ENCODE assay signal across 8 mouse cellular contexts in genomic region chr14:120388818-120389691, GRCm38 (mm10).
A peak's percentile ranks its signal among the peaks of the same experiment; 100 is the strongest.
DNase-seq lines count a peak whose midpoint lies in the region; ATAC-seq and TF ChIP-seq lines count a peak whose summit lies in the region.
"Had no signal": no experiment of that assay in that cellular context is flagged by ENCODE, and none has a peak within 500 bp of the region (broad histone marks: within the 10 kb centered on the region; RNA-seq: fewer than 3 reads in every experiment).

No protein-coding gene starts in this region.

- H3K36me3 ChIP-seq in hindbrain, postnatal 0 days (ENCODE audit: insufficient read depth, low read length): peaks cover 2% of the 10 kb centered on the region; the same call in 1 of the 2 replicates

- DNase-seq in right cerebral cortex, adult 18-20 months: peak; percentile 54
- DNase-seq in right cerebral cortex, adult 2 months (ENCODE audit: low spot score in 2 of 2): no peak
- DNase-seq in embryo, embryonic 9.5 days (ENCODE audit: extremely low spot score): peak; percentile 35
- DNase-seq in hindbrain, postnatal 0 days (ENCODE audit: low spot score): peak; percentile 62
- peak; percentile 33 for DNase-seq in mesoderm, embryonic 11.5 days (ENCODE audit: low read depth, low spot score)
- DNase-seq in c-Kit-positive CD71-positive TER-119-positive erythroid progenitor cells, embryonic 14.5 days (ENCODE audit: low spot score): no peak
- no peak for DNase-seq in urinary bladder, adult 18-20 months (ENCODE audit: low spot score in 2 of 2)

- H3K9ac ChIP-seq in hindbrain, postnatal 0 days (replicated peaks; ENCODE audit: low read length): peak overlapping the region; percentile 61

- H3K4me3 ChIP-seq in hindbrain, postnatal 0 days (ENCODE audit: low read length): peak overlapping the region; percentile 33
- H3K4me3 ChIP-seq: megakaryocyte, embryonic 14.5 days had no signal

- peak overlapping the region; percentile 59 for H3K4me2 ChIP-seq in hindbrain, postnatal 0 days (ENCODE audit: low read depth, low read length)

- H3K9me3 ChIP-seq in hindbrain, postnatal 0 days (ENCODE audit: low read length): no peaks in the 10 kb centered on the region

- H3K27me3 ChIP-seq in hindbrain, postnatal 0 days (ENCODE audit: insufficient read depth, low read length): no peaks in the 10 kb centered on the region
- H3K27me3 ChIP-seq: megakaryocyte, embryonic 14.5 days had no signal

- peak; percentile 68 for ATAC-seq in hindbrain, postnatal 0 days

- H3K27ac ChIP-seq in hindbrain, postnatal 0 days: peak overlapping the region; percentile 68; the same call in 1 of the 2 replicates

- 4% methylated on average over 38 of the region's 38 CpGs for WGBS in hindbrain, postnatal 0 days

- H3K4me1 ChIP-seq in hindbrain, postnatal 0 days (ENCODE audit: insufficient read depth, low read length): no peaks in the 10 kb centered on the region; the same call in 1 of the 2 replicates

- TF ChIP-seq CTCF in hindbrain, postnatal 0 days (IDR thresholded peaks at IDR 0.05; ENCODE audit: low read depth): no peak

Comparison
In these comparisons a context has a peak if more than half of its experiments do, and no peak if none do; other contexts are left out.
1. DNase-seq: peak in right cerebral cortex, adult 18-20 months (single experiment), embryo, embryonic 9.5 days (single experiment), hindbrain, postnatal 0 days (single experiment) and mesoderm, embryonic 11.5 days (single experiment); none in right cerebral cortex, adult 2 months (0 of 2), c-Kit-positive CD71-positive TER-119-positive erythroid progenitor cells, embryonic 14.5 days (single experiment) and urinary bladder, adult 18-20 months (0 of 2).